Mouse (Mus musculus): Measurements from ENCODE around the gene Frmd3. TPM values are rescaled to one million over a fixed set of nuclear protein-coding genes. Genes with fewer than 3 reads are reported as not detected.

The Frmd3 gene
- not detected for polyA plus RNA-seq (2015; fragmentation: Illumina TruSeq; extraction: RNeasy Lipid Tissue Mini Kit (QIAGEN cat#74804); ENCODE audit: insufficient read depth, low read depth, low replicate concordance)

GRCm38 (mm10) chr4:74013211-74014047, at the start of gene Frmd3:
Frmd3 (plus strand) TSS chr4:74013442.

GRCm38 (mm10) chr4:74242176-74242575, 228.9 kb downstream of the Frmd3 start, which contains the start of gene Kdm4c:
Kdm4c (plus strand) TSS chr4:74242497.

Other genes starting within 250 kb of the Frmd3 start
- gene Rasef, start 222.4 kb upstream of the Frmd3 start, polyA plus RNA-seq (2015; fragmentation: Illumina TruSeq; extraction: RNeasy Lipid Tissue Mini Kit (QIAGEN cat#74804); ENCODE audit: insufficient read depth, low read depth, low replicate concordance) = 0.70 TPM
- gene Gm11758, start 137.2 kb upstream of the Frmd3 start, polyA plus RNA-seq (2015; fragmentation: Illumina TruSeq; extraction: RNeasy Lipid Tissue Mini Kit (QIAGEN cat#74804); ENCODE audit: insufficient read depth, low read depth, low replicate concordance) = not detected
- gene Gm11757, start 122.3 kb upstream of the Frmd3 start, polyA plus RNA-seq (2015; fragmentation: Illumina TruSeq; extraction: RNeasy Lipid Tissue Mini Kit (QIAGEN cat#74804); ENCODE audit: insufficient read depth, low read depth, low replicate concordance) = not detected
- gene Gm13871, start 107.5 kb upstream of the Frmd3 start, polyA plus RNA-seq (2015; fragmentation: Illumina TruSeq; extraction: RNeasy Lipid Tissue Mini Kit (QIAGEN cat#74804); ENCODE audit: insufficient read depth, low read depth, low replicate concordance) = not detected
- gene Gm11756, start 92.7 kb upstream of the Frmd3 start, polyA plus RNA-seq (2015; fragmentation: Illumina TruSeq; extraction: RNeasy Lipid Tissue Mini Kit (QIAGEN cat#74804); ENCODE audit: insufficient read depth, low read depth, low replicate concordance) = not detected
- gene 2310002L09Rik, start 62.6 kb upstream of the Frmd3 start, polyA plus RNA-seq (2015; fragmentation: Illumina TruSeq; extraction: RNeasy Lipid Tissue Mini Kit (QIAGEN cat#74804); ENCODE audit: insufficient read depth, low read depth, low replicate concordance) = not detected
- 3.5 TPM for gene Kdm4c, start 229.1 kb downstream of the Frmd3 start, polyA plus RNA-seq (2015; fragmentation: Illumina TruSeq; extraction: RNeasy Lipid Tissue Mini Kit (QIAGEN cat#74804); ENCODE audit: insufficient read depth, low read depth, low replicate concordance)

Measured in pancreas, adult 10 weeks (tissue).